Mouse (Mus musculus) megakaryocyte, embryonic 14.5 days (primary cell): ENCODE measurements around the gene Thap7.
A peak's percentile ranks its signal among the peaks of the same experiment; 100 is the strongest.

Source experiments
- FLI1 ChIP-seq: IDR thresholded peaks from 2 replicates; pipeline ENCODE4 v1.6.1; 2012; ENCODE audit warnings: low read length, inconsistent platforms, mixed read lengths
- GATA1 ChIP-seq: IDR thresholded peaks from 3 replicates; pipeline ENCODE4 v1.6.1; 2012; ENCODE audit warnings: mixed read lengths, low read length, inconsistent platforms, borderline replicate concordance

DNA sequence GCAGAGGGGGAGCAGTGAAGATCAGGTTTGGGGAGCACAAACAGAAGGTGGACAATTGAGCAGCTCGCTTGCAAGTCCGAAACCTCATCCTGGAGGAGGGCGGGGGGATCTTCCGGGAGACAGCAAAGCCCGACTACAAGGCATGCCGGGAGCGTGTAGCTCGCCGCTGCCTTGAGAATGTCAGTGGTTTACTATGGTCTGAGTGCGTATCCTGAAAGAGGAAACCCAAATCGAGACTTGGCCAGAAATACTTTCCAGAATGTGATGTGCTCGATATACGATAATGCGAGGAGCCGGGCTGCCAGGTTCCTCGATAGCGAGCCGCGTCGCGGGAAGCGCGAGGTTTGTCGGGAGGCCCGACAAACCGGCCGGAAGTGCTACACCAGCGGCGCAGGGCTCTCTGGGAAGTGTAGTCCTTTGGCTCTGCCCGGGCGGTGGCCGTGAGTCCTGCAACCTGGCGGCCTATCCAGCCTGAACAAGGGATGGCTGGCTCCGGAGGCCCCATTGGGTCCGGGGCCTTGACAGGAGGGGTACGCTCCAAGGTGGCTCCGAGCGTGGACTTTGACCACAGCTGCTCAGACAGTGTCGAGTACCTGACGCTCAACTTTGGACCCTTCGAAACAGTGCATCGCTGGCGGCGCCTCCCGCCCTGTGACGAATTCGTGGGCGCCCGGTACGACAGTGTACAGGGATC, 22.2 kb downstream of the Thap7 start, which contains the start of gene Lztr1:
- TF ChIP-seq FLI1 (0 out of 2 replicates have a peak, but pooled peaks have one; percentile 34), GATA1 (no peak)
